Mouse (Mus musculus): Measurements from ENCODE around the gene Ifrd1.
"Not testable (repeated sequence)": the region's sequence is repeated elsewhere in the genome, so short reads cannot be mapped to it uniquely, and the experiment has no call there.

The Ifrd1 gene

GRCm38 (mm10) chr12:40248454-40249180, at the start of gene Ifrd1:
Ifrd1 (minus strand) TSS chr12:40248504.
- DNase-seq = no peak

DNA sequence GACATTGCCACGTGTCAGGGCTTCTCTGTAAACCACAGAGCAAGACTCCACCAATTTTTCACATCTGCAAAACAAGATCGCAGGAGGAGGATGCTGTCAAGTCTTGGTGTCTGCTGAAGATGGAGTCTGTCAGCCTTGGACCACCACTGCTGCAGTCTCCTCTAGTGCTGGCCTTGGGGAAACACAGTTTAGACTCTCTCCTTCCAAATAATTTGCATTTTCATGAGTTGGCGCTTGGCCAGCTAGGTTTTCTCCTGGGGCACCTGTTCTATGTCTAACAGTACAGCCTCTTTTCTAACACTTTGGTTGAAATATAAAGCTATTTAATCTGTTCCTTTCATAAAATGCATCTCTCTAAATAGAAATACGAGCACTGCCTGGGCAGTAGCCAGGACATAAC, 38.2 kb upstream of the Ifrd1 start:
- no peak for DNase-seq

DNA sequence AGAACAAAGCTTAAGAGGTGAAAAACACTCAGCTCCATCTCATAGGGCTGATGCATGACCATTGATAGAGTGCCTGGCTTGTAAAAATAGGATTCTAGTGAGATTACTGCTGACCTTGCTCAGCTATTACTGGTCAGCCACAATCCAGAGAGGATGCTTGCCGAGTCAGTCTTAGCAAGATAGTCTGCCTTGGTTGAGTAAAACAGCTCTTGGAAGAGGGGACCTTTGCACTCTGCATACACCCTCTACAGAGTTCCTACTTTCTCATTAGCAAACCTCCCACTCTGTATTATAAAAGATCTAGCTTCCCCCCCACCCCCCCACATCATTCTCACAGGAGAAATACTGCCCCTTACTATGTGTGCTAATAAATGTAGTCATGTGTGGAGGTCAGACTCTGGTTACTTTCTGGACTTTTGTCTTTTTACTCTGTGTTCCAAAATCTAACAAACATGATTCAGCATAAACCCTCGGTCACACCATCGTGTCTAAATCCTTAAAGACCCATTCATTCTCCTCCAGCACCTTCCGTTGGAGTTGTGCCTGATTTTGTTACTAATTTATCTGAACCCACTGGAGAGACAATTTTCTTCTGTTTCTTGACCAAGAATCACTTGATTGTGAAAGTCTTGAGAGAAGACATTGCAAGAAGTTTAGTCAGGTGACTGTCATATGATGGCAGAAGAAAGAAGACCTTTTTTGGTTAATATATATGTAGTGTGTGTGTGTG, 32.5 kb upstream of the Ifrd1 start:
- DNase-seq = no peak

DNA sequence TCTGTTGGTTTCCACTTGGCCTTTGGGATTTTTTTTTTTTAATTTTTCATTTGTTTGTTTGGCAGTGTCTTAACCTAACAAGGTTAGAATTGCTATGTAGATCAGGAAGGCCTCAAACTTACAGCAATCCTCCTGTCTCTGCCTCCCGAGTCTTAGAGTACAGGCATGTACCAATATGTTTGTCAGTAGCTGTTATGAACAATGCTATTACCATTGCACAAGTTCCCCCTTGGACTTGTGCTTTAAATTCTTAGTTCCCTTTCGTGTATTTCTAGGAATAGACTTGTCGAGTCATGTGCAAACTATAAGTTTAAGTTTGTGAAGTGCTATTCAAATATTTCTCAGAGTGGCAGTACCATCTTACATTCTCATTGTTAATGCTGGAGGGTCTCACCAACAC, 29.3 kb upstream of the Ifrd1 start:
- DNase-seq = no peak

DNA sequence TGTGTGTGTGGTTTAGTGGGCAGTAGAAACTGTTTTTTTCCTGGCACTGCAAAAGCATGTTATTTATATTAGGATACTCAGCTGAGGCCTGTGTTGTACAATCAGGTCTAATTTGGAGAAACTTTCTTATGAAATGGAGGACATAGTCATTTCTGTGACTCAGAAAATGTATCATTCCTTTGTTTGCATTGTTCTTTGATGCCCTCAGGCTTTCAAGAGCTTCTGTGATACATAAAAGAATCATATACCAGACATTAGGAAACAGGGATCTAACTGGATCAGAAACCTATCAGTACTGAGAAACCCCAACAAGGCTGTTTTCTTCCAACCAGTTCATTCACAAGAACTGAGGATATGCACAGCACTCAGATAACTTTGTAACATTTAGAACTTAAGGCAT, 26.6 kb upstream of the Ifrd1 start:
- no peak for DNase-seq

GRCm38 (mm10) chr12:40273339-40273738, 25.0 kb upstream of the Ifrd1 start:
- DNase-seq = no peak

DNA sequence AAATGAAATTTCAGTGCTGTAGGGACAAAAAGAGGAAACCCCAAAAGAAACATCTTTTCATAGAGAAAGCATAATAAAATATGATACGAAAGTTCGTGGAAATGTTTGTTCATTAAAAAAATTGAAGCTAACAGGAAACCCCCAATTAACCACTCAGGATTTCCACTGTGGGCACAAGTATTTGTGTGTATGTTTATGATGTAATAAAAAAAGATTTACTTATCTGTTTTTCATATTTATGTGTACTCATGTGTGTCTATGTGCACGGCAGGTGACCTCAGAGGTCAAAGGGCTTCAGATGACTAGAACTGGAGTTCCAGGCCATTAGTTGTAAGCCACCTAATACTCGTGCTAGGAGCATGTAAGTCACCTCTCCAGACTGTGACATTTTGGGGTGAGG, 24.4 kb upstream of the Ifrd1 start:
- no peak for DNase-seq

GRCm38 (mm10) chr12:40268313-40268712, 20.0 kb upstream of the Ifrd1 start:
- no peak for DNase-seq

GRCm38 (mm10) chr12:40263712-40264111, 15.4 kb upstream of the Ifrd1 start:
- DNase-seq = no peak

DNA sequence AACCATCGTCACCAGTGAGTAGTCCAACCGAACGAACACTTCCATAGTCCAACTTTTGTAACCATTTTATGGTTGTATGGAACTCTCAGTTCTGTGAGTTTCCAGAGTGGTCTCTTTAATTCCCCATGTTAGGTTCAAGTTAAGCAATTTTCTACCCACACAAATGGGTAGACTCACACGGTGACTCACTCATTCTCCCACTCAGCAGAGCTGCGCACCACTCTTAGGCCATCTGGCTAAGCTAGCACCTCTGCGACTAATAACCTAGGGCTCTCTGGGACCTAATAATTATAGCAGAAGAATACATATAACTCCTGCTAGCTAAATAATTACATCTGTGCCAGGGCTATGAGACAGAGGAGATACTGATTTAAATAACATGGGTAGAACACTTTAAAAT, 14.7 kb upstream of the Ifrd1 start:
- no peak for DNase-seq

GRCm38 (mm10) chr12:40258462-40259000, 10.2 kb upstream of the Ifrd1 start:
- no peak for DNase-seq

- peak; percentile 86 for DNase-seq
Observed at GRCm38 (mm10) chr12:40257226-40257625, 8.9 kb upstream of the Ifrd1 start.

DNA sequence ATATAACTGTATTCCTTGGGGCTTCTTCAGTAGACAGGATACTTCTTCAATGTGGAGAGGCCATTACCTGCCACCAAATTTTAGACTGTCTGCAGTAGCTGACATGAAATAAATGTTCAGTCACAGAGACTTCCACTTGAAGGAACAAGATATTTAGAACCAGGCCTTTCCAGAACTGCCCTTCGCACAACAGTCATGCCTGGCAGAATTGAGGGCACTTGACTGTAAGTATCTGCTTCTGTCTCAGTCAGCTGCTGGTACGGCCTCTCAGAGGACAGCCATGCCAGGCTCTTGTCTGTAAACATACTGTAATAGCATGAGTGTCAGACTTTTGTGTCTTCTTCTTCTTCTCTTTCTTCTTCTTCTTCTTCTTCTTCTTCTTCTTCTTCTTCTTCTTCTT, 8.2 kb upstream of the Ifrd1 start:
- DNase-seq = no peak

DNA sequence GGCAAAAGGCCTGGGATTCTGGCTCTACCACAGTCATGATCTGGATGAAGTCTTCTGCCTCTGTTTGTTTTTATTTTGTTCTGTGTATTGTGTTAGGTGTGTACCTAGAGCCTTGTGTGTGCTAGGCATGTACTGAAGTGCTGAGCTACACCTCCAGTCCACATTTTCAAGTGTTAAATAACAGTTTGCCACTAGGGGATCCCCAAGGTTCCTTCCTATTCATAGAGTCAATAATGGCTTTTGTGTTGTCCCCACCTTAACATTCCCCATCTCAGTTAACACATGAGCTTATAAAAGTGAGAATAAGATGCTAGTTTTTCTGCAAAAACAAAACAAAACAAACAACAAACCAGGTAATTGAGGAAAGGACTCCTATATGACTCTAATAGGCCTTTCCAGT, 7.7 kb upstream of the Ifrd1 start:
- DNase-seq = no peak

- DNase-seq = not testable (repeated sequence)
Observed at GRCm38 (mm10) chr12:40255310-40255709, 7.0 kb upstream of the Ifrd1 start.

- no peak for DNase-seq
Observed at GRCm38 (mm10) chr12:40254729-40255128, 6.4 kb upstream of the Ifrd1 start.

DNA sequence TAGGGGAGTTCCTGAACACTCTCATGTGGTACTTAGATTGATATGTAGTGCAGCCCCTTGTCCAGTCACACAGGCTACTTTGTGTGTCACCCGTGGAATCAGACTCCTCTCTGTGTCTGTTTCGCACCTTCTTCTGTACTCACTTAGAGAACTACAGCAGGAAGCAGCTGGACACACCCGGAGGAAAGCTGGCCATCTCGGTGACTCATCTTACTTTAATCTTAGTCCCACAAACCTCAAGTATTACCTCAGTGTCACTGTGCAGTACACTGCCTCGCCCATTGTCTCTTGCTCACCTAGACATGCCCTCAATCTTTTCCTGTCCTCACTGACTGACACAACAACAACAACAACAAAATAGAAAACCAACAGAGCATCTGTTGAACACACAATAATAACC, 4.9 kb upstream of the Ifrd1 start:
- no peak for DNase-seq

DNA sequence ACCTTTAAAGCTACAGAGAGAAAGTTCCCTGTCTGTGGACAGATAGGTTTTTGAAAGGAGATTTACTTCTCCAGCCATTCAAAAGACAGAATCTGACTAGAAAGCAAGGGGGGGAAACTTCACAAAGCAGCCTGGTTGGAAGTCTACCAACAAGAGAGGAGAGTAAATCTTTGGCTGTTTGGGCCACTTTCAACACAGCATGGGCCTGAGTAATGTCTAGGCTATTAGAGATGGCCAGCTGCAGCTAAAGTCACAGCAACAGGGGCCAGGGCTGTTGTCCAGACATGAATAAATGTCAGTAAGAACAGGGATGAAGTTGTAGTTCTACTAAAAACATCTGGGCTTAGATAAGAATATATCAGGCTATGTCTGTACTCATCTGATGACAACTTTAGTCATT, 2.0 kb upstream of the Ifrd1 start:
- no peak for DNase-seq

- DNase-seq = no peak
Observed at GRCm38 (mm10) chr12:40247976-40248375, 328 bp downstream of the Ifrd1 start.

DNA sequence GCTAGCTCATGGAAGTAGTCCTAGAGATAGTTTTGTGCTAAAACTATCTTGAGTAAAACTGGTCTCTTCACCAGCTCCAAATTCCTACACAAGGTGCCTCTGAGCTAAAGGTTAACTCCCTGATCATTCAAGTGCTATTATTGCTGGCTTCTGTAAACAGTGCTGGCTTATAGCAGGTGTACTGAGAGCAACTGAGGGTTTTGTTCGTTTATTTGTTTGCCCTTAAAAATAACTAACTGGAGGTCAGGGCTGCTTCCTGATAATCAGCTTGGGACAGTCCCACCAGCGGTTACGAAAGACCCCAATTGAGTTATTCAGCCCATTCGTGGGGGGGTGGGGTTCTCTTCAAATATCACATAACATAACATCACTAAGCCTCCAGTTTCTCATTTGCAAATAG, 920 bp downstream of the Ifrd1 start:
- DNase-seq = no peak

DNA sequence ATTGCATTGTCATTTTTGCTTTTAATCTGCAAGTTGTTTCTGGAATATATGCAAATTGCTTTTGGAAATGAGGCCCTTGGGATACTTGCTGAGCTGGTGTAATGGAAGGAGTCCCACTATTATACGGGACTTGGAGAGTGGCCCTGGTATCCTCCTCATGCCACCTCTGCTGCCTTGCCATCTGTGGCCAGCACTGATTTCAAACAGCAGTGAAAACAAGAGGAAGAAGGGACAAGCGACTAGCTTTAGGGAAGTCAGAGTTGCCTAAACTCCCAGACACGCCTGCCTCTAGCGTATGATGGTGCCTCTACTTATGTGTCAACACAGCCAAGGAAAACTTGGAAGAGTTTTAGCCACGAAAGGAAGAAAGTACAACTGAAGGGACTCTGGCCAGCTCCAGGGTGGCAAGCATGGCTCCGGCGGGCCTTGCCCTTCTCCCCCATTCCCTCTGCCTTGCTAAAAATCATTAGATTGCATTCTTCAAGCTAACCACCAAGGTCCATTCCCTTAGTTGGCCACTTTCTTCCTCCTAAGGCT, 2.8 kb downstream of the Ifrd1 start:
- DNase-seq = no peak

DNA sequence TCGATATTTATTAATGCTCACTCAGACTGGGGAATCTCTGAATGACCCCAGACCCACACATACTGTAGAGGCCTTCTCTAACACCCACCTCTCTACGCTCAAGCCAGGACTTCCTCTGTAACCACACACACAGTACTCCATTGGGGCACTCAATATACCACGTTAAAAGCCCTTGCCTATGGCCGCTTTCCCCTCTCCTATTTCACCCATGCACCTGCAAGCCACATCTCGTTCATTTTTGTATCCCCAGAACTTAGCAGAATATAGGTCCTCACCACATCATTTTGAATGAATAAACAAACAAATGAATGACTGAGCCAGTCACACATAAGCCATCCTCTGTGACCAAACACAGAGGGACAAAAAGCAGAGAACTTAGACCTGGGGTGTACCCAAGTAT, 3.4 kb downstream of the Ifrd1 start:
- no peak for DNase-seq

DNA sequence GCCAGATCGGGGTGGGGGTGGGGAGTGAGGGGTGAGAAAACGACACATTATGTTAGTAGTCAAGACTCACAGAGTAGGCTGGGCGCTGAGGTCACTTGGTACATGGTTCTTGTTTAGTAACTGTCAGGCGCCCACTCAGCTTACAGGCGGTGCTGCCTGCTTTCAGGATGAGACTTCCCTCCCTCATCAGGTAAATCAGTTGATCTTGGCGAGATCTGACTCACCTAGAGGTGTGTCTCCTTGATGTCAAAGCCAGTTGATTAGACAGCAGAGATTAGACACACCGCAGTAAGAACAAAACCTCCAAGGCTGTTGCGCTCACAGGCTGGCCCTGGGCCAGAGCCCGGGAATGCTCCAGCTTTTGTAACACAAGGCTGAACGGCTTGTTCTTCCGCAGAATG, 4.5 kb downstream of the Ifrd1 start:
- DNase-seq = peak; percentile 27

- no peak for DNase-seq
Observed at GRCm38 (mm10) chr12:40243241-40243640, 5.1 kb downstream of the Ifrd1 start.
